In genomic region chr19:46502069-46502455, GRCm38 (mm10) we compare ENCODE assay signal across 8 mouse cellular contexts. TPM values are rescaled to one million over a fixed set of nuclear protein-coding genes. Genes with fewer than 3 reads are reported as not detected.
DNase-seq lines count a peak whose midpoint lies in the region; ATAC-seq and TF ChIP-seq lines count a peak whose summit lies in the region.

No protein-coding gene starts in this region.

- no peak for TF ChIP-seq CTCF in intestine, postnatal 0 days (IDR thresholded peaks at IDR 0.05; ENCODE audit: low read depth)

- peak overlapping the region; percentile 91 for H3K4me3 ChIP-seq in intestine, postnatal 0 days (ENCODE audit: low read depth, low read length)
- peak overlapping the region; percentile 96 for H3K4me3 ChIP-seq in neural tube, embryonic 13.5 days

- peak; percentile 76 to 84 for DNase-seq in left cerebral cortex, adult 18-20 months (ENCODE audit: low spot score in 2 of 2)
- DNase-seq in left cerebral cortex, adult 11 months (ENCODE audit: low spot score) = no peak
- peak; percentile 77 for DNase-seq in cerebellum, adult 9-10 months
- DNase-seq in gastrocnemius, postnatal 14 days = peak; percentile 88
- DNase-seq in liver = peak; percentile 80
- DNase-seq in testis, postnatal 14 days (ENCODE audit: low spot score) = peak; percentile 69

- no peaks in the 10 kb centered on the region for H3K9me3 ChIP-seq in intestine, postnatal 0 days (ENCODE audit: control insufficient read depth)
- no peaks in the 10 kb centered on the region for H3K9me3 ChIP-seq in neural tube, embryonic 13.5 days

- H3K4me2 ChIP-seq in intestine, postnatal 0 days (replicated peaks; ENCODE audit: low read depth) = peak overlapping the region; percentile 85
- peak overlapping the region; percentile 99 for H3K4me2 ChIP-seq in neural tube, embryonic 13.5 days

- H3K27ac ChIP-seq in intestine, postnatal 0 days (ENCODE audit: low read depth, low read length) = peak overlapping the region; percentile 100
- H3K27ac ChIP-seq in neural tube, embryonic 13.5 days (replicated peaks) = peak overlapping the region; percentile 100

- H3K36me3 ChIP-seq in intestine, postnatal 0 days (ENCODE audit: control insufficient read depth, insufficient read depth) = peaks cover 9% of the 10 kb centered on the region; the same call in 1 of the 2 replicates
- peaks cover 18% of the 10 kb centered on the region; the same call in 1 of the 2 replicates for H3K36me3 ChIP-seq in neural tube, embryonic 13.5 days

- intact Hi-C loops in gastrocnemius, postnatal 14 days (cut with DNase I; ENCODE audit: low total_unique reads) = no loop called here

- H3K27me3 ChIP-seq in intestine, postnatal 0 days (replicated peaks; ENCODE audit: control insufficient read depth, insufficient read depth, low read length) = no peaks in the 10 kb centered on the region
- H3K27me3 ChIP-seq in neural tube, embryonic 13.5 days = no peaks in the 10 kb centered on the region

- ATAC-seq in intestine, postnatal 0 days = peak; percentile 8
- ATAC-seq in neural tube, embryonic 13.5 days (ENCODE audit: low read depth) = 0 out of 2 replicates have a peak, but pooled peaks have one; percentile 6

- WGBS in intestine, postnatal 0 days = under 1% methylated on average over 46 of the region's 46 CpGs
- 1% methylated on average over 31 of the region's 46 CpGs for WGBS in neural tube, embryonic 13.5 days

- peak overlapping the region; percentile 98 for H3K9ac ChIP-seq in intestine, postnatal 0 days (ENCODE audit: low read depth, low read length)
- H3K9ac ChIP-seq in neural tube, embryonic 13.5 days = peak overlapping the region; percentile 100

- H3K4me1 ChIP-seq in intestine, postnatal 0 days (replicated peaks; ENCODE audit: control insufficient read depth, insufficient read depth, low read length) = peaks cover 10% of the 10 kb centered on the region; the same call in 1 of the 2 replicates
- peaks cover 37% of the 10 kb centered on the region for H3K4me1 ChIP-seq in neural tube, embryonic 13.5 days (replicated peaks)

RNA-seq across cellular contexts. Expression of gene Trim8, which starts 0.6 kb away (rescaled TPM):
- total RNA-seq in left cerebral cortex, adult 18-20 months (2021) = 100 to 1,000 TPM; 119 to 120 TPM
- total RNA-seq in gastrocnemius, postnatal 14 days (2021) = 10 to 100 TPM; 20.1 to 23.1 TPM
- polyA plus RNA-seq in intestine, postnatal 0 days (2015; fragmentation: Nextera tagmentation; extraction: Ambion mirVana) = 16.7 and 17.1 TPM in 2 replicates
- 26.5 and 30.4 TPM in 2 replicates for polyA plus RNA-seq in neural tube, embryonic 13.5 days (2015; fragmentation: Nextera tagmentation; extraction: Ambion mirVana)

Comparison
In these comparisons a context has a peak if more than half of its experiments do, and no peak if none do; other contexts are left out.
1. RNA of gene Trim8, which starts 0.6 kb away (total RNA-seq): 119 to 120 TPM in left cerebral cortex, adult 18-20 months; 20.1 to 23.1 TPM in gastrocnemius, postnatal 14 days; every median in the first group is over 4 times any median in the second.